Comparison of ENCODE assay signal across 10 mouse cellular contexts in genomic region chr2:85098824-85099511, GRCm38 (mm10). TPM values are rescaled to one million over a fixed set of nuclear protein-coding genes. Genes with fewer than 3 reads are reported as not detected.
A peak's percentile ranks its signal among the peaks of the same experiment; 100 is the strongest.
DNase-seq lines count a peak whose midpoint lies in the region; ATAC-seq and TF ChIP-seq lines count a peak whose summit lies in the region.
"Had no signal": no experiment of that assay in that cellular context is flagged by ENCODE, and none has a peak within 500 bp of the region (broad histone marks: within the 10 kb centered on the region; RNA-seq: fewer than 3 reads in every experiment).

No protein-coding gene starts in this region.

- H3K9me3 ChIP-seq in liver, postnatal 0 days (ENCODE audit: low read length): 0 out of 2 replicates have a peak, but pooled peaks cover 2% of the 10 kb centered on the region
- no peaks in the 10 kb centered on the region for H3K9me3 ChIP-seq in stomach, postnatal 0 days (ENCODE audit: control insufficient read depth, low read length)
- H3K9me3 ChIP-seq in limb, embryonic 10.5 days (replicated peaks): no peaks in the 10 kb centered on the region

- no peak overlapping the region for H3K9ac ChIP-seq in liver, postnatal 0 days (replicated peaks)
- no peak overlapping the region for H3K9ac ChIP-seq in stomach, postnatal 0 days (ENCODE audit: low read length)

- no peak for TF ChIP-seq EP300 in liver, postnatal 0 days (IDR thresholded peaks at IDR 0.05; ENCODE audit: low read depth)
- TF ChIP-seq EP300 in stomach, postnatal 0 days (optimal IDR thresholded peaks at IDR 0.05): no peak

- DNase-seq in 3T3-L1 (ENCODE audit: low read depth, low spot score): peak; percentile 88
- peak; percentile 81 to 83 for DNase-seq in heart, postnatal 14 days
- peak; percentile 42 for DNase-seq in liver, postnatal 0 days
- peak; percentile 85 for DNase-seq in stomach, postnatal 0 days (ENCODE audit: low spot score)
- DNase-seq in cerebellum, postnatal 25 days: no peak
- no peak for DNase-seq in limb, embryonic 10.5 days (ENCODE audit: low spot score)
- no peak for DNase-seq in thymus, postnatal 10 days (ENCODE audit: low spot score in 2 of 2)

- ATAC-seq in liver, postnatal 0 days: no peak
- ATAC-seq in stomach, postnatal 0 days (ENCODE audit: low FRiP score, low TSS enrichment): peak; percentile 87

- peaks cover 7% of the 10 kb centered on the region; the same call in 1 of the 2 replicates for H3K4me1 ChIP-seq in brown adipose tissue, adult 24 weeks (ENCODE audit: control insufficient read depth, insufficient read depth, insufficient read length, low read length)
- H3K4me1 ChIP-seq in liver, postnatal 0 days (ENCODE audit: insufficient read depth): no peaks in the 10 kb centered on the region
- peaks cover 2% of the 10 kb centered on the region; the same call in 1 of the 2 replicates for H3K4me1 ChIP-seq in stomach, postnatal 0 days (replicated peaks; ENCODE audit: control insufficient read depth, insufficient read depth)
- H3K4me1 ChIP-seq in limb, embryonic 10.5 days: no peaks in the 10 kb centered on the region

- peak overlapping the region; percentile 82 for H3K27ac ChIP-seq in brown adipose tissue, adult 24 weeks (replicated peaks; ENCODE audit: low read depth, low read length)
- peak overlapping the region; percentile 42; the same call in 1 of the 2 replicates for H3K27ac ChIP-seq in liver, postnatal 0 days (ENCODE audit: low read depth)
- H3K27ac ChIP-seq in stomach, postnatal 0 days (replicated peaks): peak overlapping the region; percentile 74
- no peak overlapping the region for H3K27ac ChIP-seq in limb, embryonic 10.5 days

- WGBS in liver, postnatal 0 days (ENCODE audit: insufficient replicate concordance): 51% methylated on average over 7 of the region's 7 CpGs
- 39% methylated on average over 7 of the region's 7 CpGs for WGBS in stomach, postnatal 0 days
- WGBS in limb, embryonic 10.5 days: 78% methylated on average over 7 of the region's 7 CpGs

- H3K36me3 ChIP-seq in liver, postnatal 0 days (replicated peaks; ENCODE audit: insufficient read depth, low read length): no peaks in the 10 kb centered on the region
- H3K36me3 ChIP-seq in stomach, postnatal 0 days (ENCODE audit: control insufficient read depth, insufficient read depth, low read length): no peaks in the 10 kb centered on the region
- H3K36me3 ChIP-seq in limb, embryonic 10.5 days: no peaks in the 10 kb centered on the region

- no peak overlapping the region for H3K4me2 ChIP-seq in liver, postnatal 0 days (ENCODE audit: low read depth, low read length)
- H3K4me2 ChIP-seq in stomach, postnatal 0 days (replicated peaks; ENCODE audit: low read depth): peak overlapping the region; percentile 14; the same call in 1 of the 2 replicates

- no peaks in the 10 kb centered on the region for H3K27me3 ChIP-seq in liver, postnatal 0 days (ENCODE audit: insufficient read depth, low read length)
- no peaks in the 10 kb centered on the region for H3K27me3 ChIP-seq in stomach, postnatal 0 days (ENCODE audit: control insufficient read depth, insufficient read depth, low read length)
- H3K27me3 ChIP-seq in limb, embryonic 10.5 days (ENCODE audit: low read depth, poor library complexity, severe bottlenecking): no peaks in the 10 kb centered on the region
- H3K27me3 ChIP-seq: Patski had no signal

- intact Hi-C loops in heart, postnatal 14 days (cut with DNase I): no loop called here

- TF ChIP-seq CTCF in liver, postnatal 0 days (IDR thresholded peaks at IDR 0.05; ENCODE audit: low read depth): no peak
- TF ChIP-seq CTCF in stomach, postnatal 0 days (IDR thresholded peaks at IDR 0.05; ENCODE audit: low read depth): no peak

- H3K4me3 ChIP-seq in brown adipose tissue, adult 24 weeks (ENCODE audit: insufficient read depth, low read depth, low read length): peak overlapping the region; percentile 27
- no peak overlapping the region for H3K4me3 ChIP-seq in liver, postnatal 0 days (ENCODE audit: low read depth, low read length)
- H3K4me3 ChIP-seq in stomach, postnatal 0 days (ENCODE audit: low read depth, low read length): no peak overlapping the region
- no peak overlapping the region for H3K4me3 ChIP-seq in limb, embryonic 10.5 days
- H3K4me3 ChIP-seq: erythroblast, embryonic 14.5 days had no signal

RNA-seq across cellular contexts. Expression of gene Aplnr, which starts 37.1 kb away (rescaled TPM):
- 6.1 and 16.7 TPM in 2 replicates for polyA plus RNA-seq in brown adipose tissue, adult 24 weeks (2012; ENCODE audit: insufficient read depth, insufficient read length, missing spikeins)
- 100 to 1,000 TPM in 1 of 2 experiments, 10 to 100 TPM in 1; 93.4 to 104 TPM for total RNA-seq in heart, postnatal 14 days (2021)
- polyA plus RNA-seq in liver, postnatal 0 days (2015; fragmentation: Nextera tagmentation; extraction: Ambion mirVana): 2.3 and 2.5 TPM in 2 replicates
- 25.1 and 28.0 TPM in 2 replicates for polyA plus RNA-seq in stomach, postnatal 0 days (2015; fragmentation: Nextera tagmentation; extraction: Ambion mirVana)
- 32.9 and 40.6 TPM in 2 replicates for polyA plus RNA-seq in limb, embryonic 10.5 days (2016; fragmentation: Nextera tagmentation; extraction: Ambion mirVana)
- polyA plus RNA-seq: erythroblast, embryonic 14.5 days had no signal

RNA-seq across cellular contexts. Expression of gene Tnks1bp1, which starts 51.1 kb away (rescaled TPM):
- 32.6 and 33.2 TPM in 2 replicates for polyA plus RNA-seq in brown adipose tissue, adult 24 weeks (2012; ENCODE audit: insufficient read depth, insufficient read length, missing spikeins)
- 10 to 100 TPM; 84.7 to 87.5 TPM for total RNA-seq in heart, postnatal 14 days (2021)
- 6.0 and 6.5 TPM in 2 replicates for polyA plus RNA-seq in liver, postnatal 0 days (2015; fragmentation: Nextera tagmentation; extraction: Ambion mirVana)
- 32.9 and 34.0 TPM in 2 replicates for polyA plus RNA-seq in stomach, postnatal 0 days (2015; fragmentation: Nextera tagmentation; extraction: Ambion mirVana)
- polyA plus RNA-seq in limb, embryonic 10.5 days (2016; fragmentation: Nextera tagmentation; extraction: Ambion mirVana): 28.7 and 32.0 TPM in 2 replicates

Comparison
In these comparisons a context has a peak if more than half of its experiments do, and no peak if none do; other contexts are left out.
1. DNase-seq: peak in 3T3-L1 (single experiment), heart, postnatal 14 days (2 of 2), liver, postnatal 0 days (single experiment) and stomach, postnatal 0 days (single experiment); none in cerebellum, postnatal 25 days (0 of 2), limb, embryonic 10.5 days (single experiment) and thymus, postnatal 10 days (0 of 2).